Mouse (Mus musculus): ENCODE measurements at regions not wholly inside any gene's neighbourhood (a gene's known extent, or its start where the extent isn't known, plus 50 kb on each side); places are given as distances from the start of the nearest gene placed in this dataset.

DNA sequence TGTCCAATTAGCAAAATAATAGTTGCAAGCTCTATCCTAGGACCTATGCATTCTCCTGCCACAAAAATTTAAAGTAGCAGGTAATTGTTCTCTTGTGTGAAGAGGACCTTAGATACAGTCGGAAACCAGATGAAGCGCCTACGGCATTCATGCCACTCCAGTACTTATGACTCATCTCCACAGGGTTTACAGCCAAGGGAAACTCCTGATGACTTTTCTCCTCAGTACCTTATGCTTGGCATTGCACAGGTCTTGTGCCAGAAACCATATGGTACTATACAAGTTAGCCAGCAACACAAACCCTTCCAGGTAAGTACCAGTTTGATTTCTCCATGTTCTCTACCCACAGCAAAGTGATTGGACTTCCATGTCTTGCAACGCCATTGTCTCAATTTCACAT, 606.3 kb upstream of the Dmac1 start:
- Histone ChIP-seq H3K4me3 (ENCODE audit: low read depth, low read length) (no peak overlapping the region), H3K27ac (replicated peaks; ENCODE audit: low read depth, low read length) (no peak overlapping the region), H3K9me3 (replicated peaks; ENCODE audit: control insufficient read depth, low read length) (no peaks in the 10 kb centered on the region), H3K27me3 (ENCODE audit: control insufficient read depth, insufficient read depth, low read length) (no peaks in the 10 kb centered on the region), H3K36me3 (replicated peaks; ENCODE audit: control insufficient read depth, insufficient read depth, low read depth, low read length) (no peaks in the 10 kb centered on the region), H3K4me1 (ENCODE audit: control insufficient read depth, insufficient read depth, low read length) (no peaks in the 10 kb centered on the region), H3K4me2 (ENCODE audit: low read depth, low read length) (no peak overlapping the region), H3K9ac (replicated peaks; ENCODE audit: low read length) (no peak overlapping the region)
- no peak for DNase-seq (ENCODE audit: low spot score)
- no peak for ATAC-seq (replicated peaks; ENCODE audit: insufficient number of reproducible peaks, low FRiP score, low TSS enrichment, low read depth)
- 95% methylated on average over 4 of the region's 4 CpGs for WGBS

DNA sequence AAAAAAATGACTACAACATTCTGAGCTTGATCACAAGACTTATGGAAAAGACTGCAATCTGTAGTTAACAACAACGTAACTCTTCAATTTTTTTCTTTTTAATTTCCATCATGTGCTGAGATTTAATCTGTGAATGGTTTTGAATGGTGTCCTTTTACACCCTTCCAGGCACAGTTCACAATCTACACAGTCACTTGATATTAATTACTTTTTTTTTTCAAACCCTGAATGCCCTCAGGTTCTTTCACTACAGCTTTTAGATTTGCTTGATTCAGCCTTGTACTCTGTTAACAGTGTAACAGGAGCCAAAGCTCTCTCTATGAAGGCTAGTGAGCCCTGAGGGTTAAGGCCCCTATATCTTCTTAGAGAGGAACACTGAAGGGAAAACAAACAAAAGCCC, 591.7 kb upstream of the Dmac1 start:
- WGBS: 57% methylated on average over 1 of the region's 1 CpGs
- H3K36me3 ChIP-seq (replicated peaks; ENCODE audit: control insufficient read depth, insufficient read depth, low read depth, low read length): no peaks in the 10 kb centered on the region
- no peak overlapping the region for H3K27ac ChIP-seq (replicated peaks; ENCODE audit: low read depth, low read length)
- H3K9ac ChIP-seq (replicated peaks; ENCODE audit: low read length): no peak overlapping the region
- no peak overlapping the region for H3K4me2 ChIP-seq (ENCODE audit: low read depth, low read length)
- H3K4me1 ChIP-seq (ENCODE audit: control insufficient read depth, insufficient read depth, low read length): no peaks in the 10 kb centered on the region
- DNase-seq (ENCODE audit: low spot score): peak; percentile 61
- ATAC-seq (replicated peaks; ENCODE audit: insufficient number of reproducible peaks, low FRiP score, low TSS enrichment, low read depth): 0 out of 2 replicates have a peak, but pooled peaks have one; percentile 56
- no peaks in the 10 kb centered on the region for H3K27me3 ChIP-seq (ENCODE audit: control insufficient read depth, insufficient read depth, low read length)
- no peak overlapping the region for H3K4me3 ChIP-seq (ENCODE audit: low read depth, low read length)
- no peaks in the 10 kb centered on the region for H3K9me3 ChIP-seq (replicated peaks; ENCODE audit: control insufficient read depth, low read length)

DNA sequence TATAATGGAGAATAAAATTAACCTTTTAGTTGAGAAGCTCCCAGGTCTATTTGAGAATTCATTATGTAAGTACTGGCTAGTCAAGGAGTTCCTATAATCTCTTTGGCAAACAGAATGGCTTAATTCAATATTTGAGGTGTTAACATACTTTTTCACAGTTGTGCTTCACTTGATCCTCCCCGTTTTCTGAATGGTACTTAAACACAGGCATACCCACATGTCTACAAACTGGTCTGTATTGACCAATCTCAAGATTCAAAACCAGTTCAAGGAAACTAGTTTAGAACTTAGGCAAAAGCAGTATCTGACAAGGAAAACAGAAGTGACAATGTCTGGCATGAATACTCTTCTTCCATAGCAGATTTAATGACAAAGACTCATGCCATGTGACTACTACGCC, 583.0 kb upstream of the Dmac1 start:
- no peak overlapping the region for H3K4me3 ChIP-seq (ENCODE audit: low read depth, low read length)
- WGBS: 84% methylated on average over 2 of the region's 2 CpGs
- H3K36me3 ChIP-seq (replicated peaks; ENCODE audit: control insufficient read depth, insufficient read depth, low read depth, low read length): no peaks in the 10 kb centered on the region
- no peak overlapping the region for H3K9ac ChIP-seq (replicated peaks; ENCODE audit: low read length)
- no peak overlapping the region for H3K27ac ChIP-seq (replicated peaks; ENCODE audit: low read depth, low read length)
- H3K4me2 ChIP-seq (ENCODE audit: low read depth, low read length): no peak overlapping the region
- no peak for ATAC-seq (replicated peaks; ENCODE audit: insufficient number of reproducible peaks, low FRiP score, low TSS enrichment, low read depth)
- no peaks in the 10 kb centered on the region for H3K27me3 ChIP-seq (ENCODE audit: control insufficient read depth, insufficient read depth, low read length)
- DNase-seq (ENCODE audit: low spot score): no peak
- no peaks in the 10 kb centered on the region for H3K9me3 ChIP-seq (replicated peaks; ENCODE audit: control insufficient read depth, low read length)
- no peaks in the 10 kb centered on the region for H3K4me1 ChIP-seq (ENCODE audit: control insufficient read depth, insufficient read depth, low read length)

DNA sequence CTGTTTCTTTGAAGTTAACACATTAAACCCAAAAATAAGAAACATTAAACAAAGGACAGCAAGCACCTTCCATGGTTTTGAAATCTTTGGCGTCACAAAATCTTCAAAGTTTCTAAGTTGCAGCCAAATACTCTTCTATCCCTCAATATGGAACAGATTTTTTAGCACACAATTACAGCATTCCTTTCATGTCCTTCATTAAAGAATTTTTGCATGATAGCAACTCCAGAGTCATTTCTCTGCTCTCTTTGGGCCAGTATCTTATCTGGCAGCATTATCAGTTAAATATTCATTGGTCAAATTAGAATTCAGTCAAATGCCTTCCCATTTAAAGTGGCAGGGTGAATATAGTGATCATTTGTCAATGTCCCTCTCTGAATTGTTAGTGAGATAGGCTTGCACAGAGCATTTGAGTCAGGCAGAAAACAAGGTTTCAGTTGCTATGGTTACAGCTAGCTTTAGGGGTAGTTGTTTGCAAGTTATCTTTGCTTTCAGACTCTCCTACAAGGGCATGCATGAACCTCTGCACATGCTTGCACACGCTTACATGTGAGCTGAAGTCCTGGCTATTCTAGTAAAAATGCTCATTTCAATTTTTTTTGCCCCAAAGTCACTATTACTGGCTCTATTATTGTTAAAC, 579.8 kb upstream of the Dmac1 start:
- Histone ChIP-seq H3K4me1 (ENCODE audit: control insufficient read depth, insufficient read depth, low read length) (no peaks in the 10 kb centered on the region), H3K27me3 (ENCODE audit: control insufficient read depth, insufficient read depth, low read length) (no peaks in the 10 kb centered on the region), H3K9me3 (replicated peaks; ENCODE audit: control insufficient read depth, low read length) (no peaks in the 10 kb centered on the region), H3K4me2 (ENCODE audit: low read depth, low read length) (no peak overlapping the region), H3K27ac (replicated peaks; ENCODE audit: low read depth, low read length) (no peak overlapping the region), H3K36me3 (replicated peaks; ENCODE audit: control insufficient read depth, insufficient read depth, low read depth, low read length) (no peaks in the 10 kb centered on the region), H3K4me3 (ENCODE audit: low read depth, low read length) (no peak overlapping the region), H3K9ac (replicated peaks; ENCODE audit: low read length) (no peak overlapping the region)
- 79% methylated on average over 2 of the region's 2 CpGs for WGBS
- DNase-seq (ENCODE audit: low spot score) (peak; percentile 14), ATAC-seq (replicated peaks; ENCODE audit: insufficient number of reproducible peaks, low FRiP score, low TSS enrichment, low read depth) (no peak)

DNA sequence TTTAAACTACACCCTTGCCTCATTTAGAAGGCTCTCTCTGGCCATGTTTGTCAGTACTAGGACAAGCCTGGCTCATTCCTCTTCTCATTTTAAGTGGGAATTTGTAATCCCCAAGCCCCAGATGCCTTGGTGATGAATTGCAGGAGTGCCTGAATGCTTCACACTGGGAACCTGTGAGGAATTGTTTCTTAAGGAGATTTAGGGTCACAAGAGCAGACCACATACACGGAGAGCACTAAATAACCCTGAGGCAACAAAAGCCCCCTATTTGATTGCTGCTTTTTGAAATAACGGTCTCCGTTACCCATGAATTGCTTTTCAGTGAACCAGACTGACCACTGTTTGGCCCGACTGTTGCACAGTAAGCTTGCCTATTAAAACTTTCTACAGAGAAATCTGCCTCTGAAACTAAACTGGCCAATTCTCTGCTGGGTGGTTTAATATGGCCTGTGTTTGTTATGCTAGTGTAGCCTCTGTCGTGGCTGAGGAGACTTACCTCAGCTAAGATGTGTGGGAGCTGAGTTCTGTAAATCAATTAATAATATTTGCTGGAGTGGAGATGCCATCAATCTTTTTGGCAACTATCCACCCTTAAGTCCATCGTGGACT, 577.7 kb upstream of the Dmac1 start:
- ATAC-seq (replicated peaks; ENCODE audit: insufficient number of reproducible peaks, low FRiP score, low TSS enrichment, low read depth) (no peak), DNase-seq (ENCODE audit: low spot score) (peak; percentile 45)
- Histone ChIP-seq H3K36me3 (replicated peaks; ENCODE audit: control insufficient read depth, insufficient read depth, low read depth, low read length) (no peaks in the 10 kb centered on the region), H3K4me3 (ENCODE audit: low read depth, low read length) (no peak overlapping the region), H3K27me3 (ENCODE audit: control insufficient read depth, insufficient read depth, low read length) (no peaks in the 10 kb centered on the region), H3K9ac (replicated peaks; ENCODE audit: low read length) (no peak overlapping the region), H3K27ac (replicated peaks; ENCODE audit: low read depth, low read length) (no peak overlapping the region), H3K9me3 (replicated peaks; ENCODE audit: control insufficient read depth, low read length) (no peaks in the 10 kb centered on the region), H3K4me1 (ENCODE audit: control insufficient read depth, insufficient read depth, low read length) (no peaks in the 10 kb centered on the region), H3K4me2 (ENCODE audit: low read depth, low read length) (no peak overlapping the region)
- 25% methylated on average over 6 of the region's 6 CpGs for WGBS

DNA sequence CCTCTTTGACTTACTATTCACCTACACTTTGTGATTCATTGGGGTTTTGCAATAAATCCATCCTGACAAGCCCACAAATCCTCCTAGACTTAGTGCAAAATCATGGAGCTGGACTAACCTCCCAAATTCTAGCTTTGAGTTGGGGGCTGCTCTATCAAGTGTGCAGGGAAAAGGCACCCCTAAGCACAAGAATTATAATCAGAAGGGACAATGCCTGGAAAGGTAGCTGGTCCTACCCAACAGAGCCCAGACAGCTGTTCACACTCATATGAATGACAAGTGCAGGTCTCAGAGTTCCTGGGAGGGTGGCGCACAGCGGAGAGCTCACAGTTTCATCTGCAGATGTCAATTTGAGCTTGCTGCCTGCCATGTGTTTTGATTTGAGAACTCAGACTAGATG, 572.2 kb upstream of the Dmac1 start:
- Histone ChIP-seq H3K9ac (replicated peaks; ENCODE audit: low read length) (no peak overlapping the region), H3K9me3 (replicated peaks; ENCODE audit: control insufficient read depth, low read length) (no peaks in the 10 kb centered on the region), H3K27me3 (ENCODE audit: control insufficient read depth, insufficient read depth, low read length) (no peaks in the 10 kb centered on the region), H3K27ac (replicated peaks; ENCODE audit: low read depth, low read length) (no peak overlapping the region), H3K4me1 (ENCODE audit: control insufficient read depth, insufficient read depth, low read length) (no peaks in the 10 kb centered on the region), H3K4me2 (ENCODE audit: low read depth, low read length) (no peak overlapping the region), H3K36me3 (replicated peaks; ENCODE audit: control insufficient read depth, insufficient read depth, low read depth, low read length) (no peaks in the 10 kb centered on the region), H3K4me3 (ENCODE audit: low read depth, low read length) (no peak overlapping the region)
- WGBS: 73% methylated on average over 2 of the region's 2 CpGs
- DNase-seq (ENCODE audit: low spot score) (no peak), ATAC-seq (replicated peaks; ENCODE audit: insufficient number of reproducible peaks, low FRiP score, low TSS enrichment, low read depth) (no peak)

DNA sequence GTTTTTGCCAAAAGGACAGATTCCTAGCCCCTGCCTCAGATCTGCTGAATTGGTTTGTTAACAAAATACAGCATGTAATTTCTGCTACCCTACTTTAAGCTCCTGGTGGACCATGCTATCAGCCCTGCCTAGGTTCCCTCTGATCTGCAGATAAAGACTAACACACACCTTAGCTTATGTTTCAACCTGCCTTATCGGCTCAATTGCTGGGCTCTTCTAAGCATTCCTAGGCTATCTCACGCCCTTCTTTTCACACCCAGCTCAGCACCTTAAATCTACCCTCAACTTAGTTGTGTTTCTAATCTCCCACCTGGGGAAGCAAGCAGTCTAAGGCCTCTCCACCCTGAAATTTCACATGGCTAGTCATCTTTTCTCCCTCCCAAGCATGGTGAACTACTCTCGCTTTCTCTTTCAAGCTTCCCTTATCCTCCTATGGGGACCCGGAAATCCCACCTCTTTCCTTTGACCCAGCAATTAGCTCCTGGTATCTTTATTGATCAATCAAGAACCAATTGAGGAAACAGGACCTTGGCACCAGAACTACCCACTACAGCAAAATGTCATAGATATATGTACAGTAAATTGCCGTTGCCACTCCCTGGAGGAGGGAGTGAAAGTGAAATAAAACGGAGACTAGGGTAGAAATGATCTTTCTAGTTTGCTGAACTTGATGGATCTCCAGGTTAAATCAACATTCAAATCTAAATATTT, 569.7 kb upstream of the Dmac1 start:
- Histone ChIP-seq H3K4me1 (ENCODE audit: control insufficient read depth, insufficient read depth, low read length) (no peaks in the 10 kb centered on the region), H3K27me3 (ENCODE audit: control insufficient read depth, insufficient read depth, low read length) (no peaks in the 10 kb centered on the region), H3K4me2 (ENCODE audit: low read depth, low read length) (no peak overlapping the region), H3K36me3 (replicated peaks; ENCODE audit: control insufficient read depth, insufficient read depth, low read depth, low read length) (no peaks in the 10 kb centered on the region), H3K4me3 (ENCODE audit: low read depth, low read length) (no peak overlapping the region), H3K9ac (replicated peaks; ENCODE audit: low read length) (no peak overlapping the region), H3K27ac (replicated peaks; ENCODE audit: low read depth, low read length) (no peak overlapping the region), H3K9me3 (replicated peaks; ENCODE audit: control insufficient read depth, low read length) (no peaks in the 10 kb centered on the region)
- no peak for ATAC-seq (replicated peaks; ENCODE audit: insufficient number of reproducible peaks, low FRiP score, low TSS enrichment, low read depth)
- no peak for DNase-seq (ENCODE audit: low spot score)
- 86% methylated on average over 6 of the region's 6 CpGs for WGBS

DNA sequence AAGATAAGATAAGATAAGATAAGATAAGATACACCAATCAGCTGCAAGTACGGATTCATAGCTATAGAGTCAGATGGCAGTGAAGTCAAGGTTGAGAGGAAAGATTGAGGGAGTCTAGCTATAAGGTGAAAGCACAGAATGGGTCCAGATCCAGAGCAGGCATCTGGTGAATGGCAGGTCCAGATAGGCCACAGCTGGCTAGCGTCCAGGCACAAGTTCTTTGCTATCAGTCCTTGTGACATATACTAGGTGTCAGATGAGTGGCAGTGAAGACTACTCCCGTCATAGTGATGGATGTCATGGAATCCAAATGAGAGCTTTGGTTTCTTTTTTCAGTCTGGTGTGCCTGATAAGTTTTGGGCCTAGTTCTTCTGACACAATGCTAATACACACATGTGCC, 566.9 kb upstream of the Dmac1 start:
- H3K36me3 ChIP-seq (replicated peaks; ENCODE audit: control insufficient read depth, insufficient read depth, low read depth, low read length): no peaks in the 10 kb centered on the region
- DNase-seq (ENCODE audit: low spot score): no peak
- ATAC-seq (replicated peaks; ENCODE audit: insufficient number of reproducible peaks, low FRiP score, low TSS enrichment, low read depth): no peak
- H3K27ac ChIP-seq (replicated peaks; ENCODE audit: low read depth, low read length): no peak overlapping the region
- no peaks in the 10 kb centered on the region for H3K4me1 ChIP-seq (ENCODE audit: control insufficient read depth, insufficient read depth, low read length)
- H3K27me3 ChIP-seq (ENCODE audit: control insufficient read depth, insufficient read depth, low read length): no peaks in the 10 kb centered on the region
- no peak overlapping the region for H3K4me2 ChIP-seq (ENCODE audit: low read depth, low read length)
- H3K9ac ChIP-seq (replicated peaks; ENCODE audit: low read length): no peak overlapping the region
- WGBS: 89% methylated on average over 3 of the region's 3 CpGs
- no peaks in the 10 kb centered on the region for H3K9me3 ChIP-seq (replicated peaks; ENCODE audit: control insufficient read depth, low read length)
- no peak overlapping the region for H3K4me3 ChIP-seq (ENCODE audit: low read depth, low read length)
